Mouse (Mus musculus): ENCODE data around the gene Rab11fip5.

Gene Rab11fip5

DNA sequence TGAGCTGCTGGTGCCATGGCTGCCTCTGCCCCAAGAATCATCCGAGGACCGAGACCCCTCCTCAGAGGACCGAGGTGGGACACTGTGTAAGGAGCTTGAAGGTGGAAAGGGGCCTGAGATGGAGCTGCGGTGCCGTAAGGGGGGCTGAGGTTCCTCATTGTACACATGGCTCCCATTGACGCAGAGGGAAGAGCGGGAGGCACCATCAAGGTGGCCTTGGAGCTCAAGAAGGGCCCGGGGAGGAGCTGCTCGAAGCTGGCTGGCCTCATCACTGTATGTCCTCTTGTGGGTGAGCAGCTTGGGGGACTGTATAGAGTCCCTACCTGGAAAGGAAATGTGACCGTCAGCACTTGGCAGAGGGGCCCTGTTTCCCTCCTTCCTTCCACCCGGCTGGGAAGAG is 26.3 kb downstream of the Rab11fip5 start:
- no peak for ATAC-seq (ENCODE audit: low TSS enrichment)

DNA sequence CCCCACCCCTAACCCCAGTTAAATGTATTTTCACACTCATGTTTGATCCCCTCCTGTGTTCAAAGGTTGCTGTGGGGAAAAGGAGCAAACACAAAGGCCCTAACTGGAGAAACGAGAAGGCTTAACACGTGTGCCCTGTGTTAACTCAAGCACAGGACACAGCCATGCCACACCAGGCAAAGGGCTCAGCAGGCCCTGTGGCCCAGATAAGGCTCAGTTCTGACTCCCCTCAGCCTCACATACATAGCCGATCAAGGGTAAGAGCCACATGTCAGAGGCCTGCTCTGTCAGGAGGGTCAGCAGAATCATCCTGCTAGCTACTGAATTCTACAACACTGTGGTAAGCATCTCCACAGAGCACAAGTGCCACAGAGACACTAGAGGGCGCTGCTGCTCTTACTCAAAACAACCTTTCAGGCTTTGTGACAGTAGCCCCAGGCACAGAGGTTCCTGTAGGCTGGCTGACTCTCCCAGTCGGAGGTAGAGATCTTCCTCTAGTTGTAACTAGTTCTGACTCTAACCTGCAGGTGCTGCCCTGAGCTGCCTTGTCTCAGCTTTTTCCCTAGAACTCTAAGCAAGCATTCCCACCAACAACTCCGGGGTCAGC is 28.3 kb downstream of the Rab11fip5 start:
- peak; percentile 62 for ATAC-seq (ENCODE audit: low TSS enrichment)

DNA sequence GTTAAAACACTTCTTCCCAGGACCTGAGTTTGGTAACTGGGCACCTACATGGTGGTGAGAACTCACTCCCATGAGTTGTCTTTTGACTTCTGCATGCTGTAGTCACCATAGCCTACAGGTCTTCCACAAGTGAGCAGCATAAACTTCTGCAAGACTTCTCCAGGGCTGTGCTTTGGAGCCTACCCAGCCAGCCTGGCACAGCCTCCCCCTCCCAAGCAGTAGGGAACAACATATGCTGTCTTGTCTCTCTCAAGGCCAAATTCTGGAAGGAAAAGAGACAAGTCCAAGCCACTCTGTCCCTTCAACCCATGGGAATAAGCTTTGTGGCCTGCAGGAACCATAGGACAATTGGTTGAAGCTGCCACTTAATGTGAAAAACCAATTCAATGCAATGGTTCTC is 29.5 kb downstream of the Rab11fip5 start:
- ATAC-seq (ENCODE audit: low TSS enrichment) = 0 out of 2 replicates have a peak, but pooled peaks have one; percentile 17

DNA sequence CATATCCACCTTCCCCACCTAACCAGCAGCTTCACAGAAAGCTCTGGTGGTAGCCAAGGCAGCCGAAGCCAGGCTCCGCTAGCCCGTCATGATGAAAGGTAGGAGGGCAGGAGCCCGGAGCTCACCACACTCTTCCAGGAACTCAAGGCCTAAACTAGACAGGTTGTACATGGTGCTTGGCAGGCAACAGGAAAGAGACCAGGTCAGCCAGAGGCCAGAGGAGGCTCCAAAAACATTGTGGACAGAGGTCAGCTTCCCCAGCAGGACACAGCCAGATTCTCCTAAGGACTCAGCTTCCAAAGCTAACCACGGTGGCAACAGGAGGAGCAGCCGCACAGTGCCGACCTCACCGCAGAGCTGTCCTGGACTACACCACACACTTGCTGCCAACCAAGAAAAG is 31.4 kb downstream of the Rab11fip5 start:
- no peak for ATAC-seq (ENCODE audit: low TSS enrichment)

DNA sequence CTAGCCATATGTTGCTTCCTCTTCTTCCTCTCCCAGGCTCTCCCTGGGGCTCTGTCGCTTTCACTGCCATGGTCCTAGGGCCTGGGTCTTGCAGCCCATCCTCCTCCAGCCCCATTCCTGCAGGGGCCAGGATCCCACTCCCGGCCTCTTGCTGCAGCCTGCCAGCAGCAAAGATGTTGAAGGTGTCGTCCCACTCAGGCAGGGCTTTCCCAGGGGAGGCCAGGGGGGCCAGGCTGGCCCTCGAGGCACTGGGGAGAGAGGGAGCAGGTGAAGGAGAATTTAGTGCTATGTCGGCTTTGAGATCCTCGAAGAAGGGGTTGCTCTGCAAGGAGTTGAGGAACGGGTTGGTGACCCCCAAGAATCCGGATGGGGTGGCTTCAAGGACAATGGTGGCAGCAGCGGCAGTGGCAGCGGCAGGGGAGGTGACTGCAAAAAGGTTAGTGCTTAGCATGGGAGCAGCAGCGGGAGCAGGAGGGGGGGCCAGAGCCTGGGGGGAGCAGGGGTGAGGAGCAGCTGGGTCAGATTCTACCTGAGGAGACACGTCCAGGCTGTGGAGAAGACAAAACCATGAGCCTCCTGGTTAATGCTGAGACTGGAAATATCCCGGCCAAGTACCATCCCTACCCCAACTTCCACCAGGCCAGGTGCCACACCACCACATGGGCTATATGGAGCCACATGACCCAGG is 32.5 kb downstream of the Rab11fip5 start:
- no peak for ATAC-seq (ENCODE audit: low TSS enrichment)

DNA sequence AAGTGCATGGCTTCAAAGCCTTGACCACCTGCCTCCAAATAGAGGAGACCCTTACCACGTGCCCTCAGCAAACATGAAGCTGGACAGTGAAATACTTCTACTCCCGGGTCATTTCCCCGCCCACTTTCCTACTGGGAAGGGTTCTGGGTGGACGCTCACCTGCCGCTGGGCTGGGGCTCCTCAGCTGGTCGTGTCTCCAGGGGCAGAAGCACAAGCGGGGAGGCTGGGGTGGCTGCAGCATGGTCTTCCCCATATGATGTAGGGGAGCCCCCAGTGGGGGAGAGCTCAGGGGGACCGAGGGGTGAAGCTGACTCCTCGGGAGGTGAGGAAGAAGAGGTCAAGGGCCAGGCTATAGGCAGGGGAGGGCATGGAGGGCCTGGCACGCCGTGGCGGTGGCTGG is 34.2 kb downstream of the Rab11fip5 start:
- no peak for ATAC-seq (ENCODE audit: low TSS enrichment)

DNA sequence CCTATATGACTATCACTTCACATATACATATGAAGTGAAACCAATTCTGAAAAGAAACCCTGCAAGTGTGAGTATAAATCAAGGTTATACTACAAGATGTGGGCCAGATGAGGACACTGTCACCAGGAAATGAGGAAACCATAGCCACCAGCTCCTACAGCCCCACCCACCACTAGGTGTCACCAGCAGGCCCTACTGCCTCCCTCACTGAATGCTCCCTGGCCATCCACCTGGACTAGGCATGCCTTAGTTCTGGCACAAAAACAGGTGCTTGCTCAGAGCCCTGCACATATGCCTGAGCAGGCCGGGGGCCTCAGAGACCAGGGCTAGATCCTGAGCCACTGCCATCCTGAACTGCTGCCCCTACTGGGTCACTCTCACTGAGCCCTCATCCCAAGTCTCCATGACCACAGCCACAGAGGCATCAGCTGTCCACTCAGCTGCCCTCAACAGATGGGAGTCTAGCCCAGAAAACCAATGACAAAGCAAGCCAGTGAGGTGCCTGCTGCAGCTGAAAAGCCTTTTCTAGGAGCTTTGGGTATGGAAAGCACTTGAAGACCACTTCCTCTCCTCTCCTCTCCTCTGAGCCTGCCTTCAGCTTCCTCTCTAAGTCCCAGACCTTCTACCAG is 35.0 kb downstream of the Rab11fip5 start:
- ATAC-seq (ENCODE audit: low TSS enrichment) = peak; percentile 43

DNA sequence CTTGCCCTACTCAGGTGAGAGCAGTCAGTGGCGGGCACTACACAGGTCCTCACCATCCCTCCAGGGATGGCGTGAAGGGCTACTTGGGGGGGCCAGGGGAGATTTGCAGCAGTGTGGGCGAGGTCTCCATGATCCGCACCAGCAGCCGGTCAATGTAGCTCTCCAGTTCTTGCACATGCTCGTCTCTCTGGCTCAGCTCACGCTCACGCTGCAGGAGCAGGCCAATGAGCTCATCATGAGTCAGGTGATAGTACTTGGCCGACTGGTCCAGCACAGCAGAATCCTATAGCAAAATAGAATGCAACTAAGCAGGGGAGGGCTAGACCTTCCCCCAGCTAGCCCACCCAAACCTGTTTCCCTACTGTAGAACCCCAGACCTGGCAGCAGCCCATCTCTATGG is 37.5 kb downstream of the Rab11fip5 start:
- ATAC-seq (ENCODE audit: low TSS enrichment) = peak; percentile 24; the same call in 1 of the 2 replicates

DNA sequence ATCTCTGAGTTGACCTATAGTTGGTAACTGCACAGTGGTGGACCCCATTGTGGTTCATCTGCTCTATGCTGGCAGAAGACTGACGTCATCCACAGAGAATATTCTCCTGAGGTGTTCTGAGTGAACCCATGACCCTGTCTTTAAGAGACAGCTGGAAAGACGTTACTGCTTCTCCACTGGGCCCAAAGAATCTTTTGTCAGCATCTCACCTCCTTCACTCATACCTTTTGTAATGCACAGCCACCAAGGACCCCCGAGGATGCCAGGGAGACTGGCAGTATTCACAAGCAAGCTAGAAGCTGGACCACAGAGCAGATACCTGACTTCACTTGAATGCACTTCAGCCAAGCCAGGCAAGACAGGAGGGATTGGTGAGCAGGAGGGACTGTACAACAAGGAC is 39.1 kb downstream of the Rab11fip5 start:
- ATAC-seq (ENCODE audit: low TSS enrichment) = no peak

DNA sequence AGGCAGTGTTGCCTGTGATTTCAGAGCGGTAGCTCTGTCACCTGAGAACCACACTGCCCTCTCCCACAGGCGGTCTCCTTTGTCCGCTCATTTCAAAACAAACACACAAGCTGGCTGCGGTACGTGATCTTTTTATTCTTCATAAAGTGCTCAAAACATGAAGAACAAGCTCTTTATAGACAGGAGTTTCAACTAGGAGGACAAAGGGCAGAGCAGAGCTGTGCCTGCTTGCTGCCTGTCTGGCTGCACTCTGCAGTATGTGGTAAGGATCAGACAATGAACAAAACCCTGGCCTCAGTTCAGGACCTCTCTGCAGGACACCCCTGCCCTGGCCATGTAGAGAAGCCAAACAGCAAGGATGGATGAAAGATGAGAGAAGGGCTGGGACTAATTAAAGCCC is 39.6 kb downstream of the Rab11fip5 start:
- ATAC-seq (ENCODE audit: low TSS enrichment) = no peak

DNA sequence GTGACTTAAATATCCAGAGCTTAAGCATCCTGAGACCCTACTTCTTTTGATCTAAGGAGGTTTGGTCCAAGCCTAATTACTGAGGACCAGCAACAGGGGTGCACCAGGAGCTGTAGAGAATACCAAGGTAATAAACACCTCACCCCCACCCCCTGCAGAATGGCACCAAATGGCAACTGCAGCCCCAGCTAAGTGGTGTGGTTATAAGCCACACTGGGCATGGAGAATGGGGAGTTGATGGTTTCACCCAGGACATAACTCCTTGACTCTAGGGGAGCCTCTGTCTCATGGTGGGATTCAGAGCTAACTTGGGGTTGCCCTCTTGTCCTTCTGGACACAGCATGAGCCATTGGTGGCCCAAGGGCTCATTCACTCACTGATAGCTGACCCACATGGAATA is 40.2 kb downstream of the Rab11fip5 start:
- no peak for ATAC-seq (ENCODE audit: low TSS enrichment)

DNA sequence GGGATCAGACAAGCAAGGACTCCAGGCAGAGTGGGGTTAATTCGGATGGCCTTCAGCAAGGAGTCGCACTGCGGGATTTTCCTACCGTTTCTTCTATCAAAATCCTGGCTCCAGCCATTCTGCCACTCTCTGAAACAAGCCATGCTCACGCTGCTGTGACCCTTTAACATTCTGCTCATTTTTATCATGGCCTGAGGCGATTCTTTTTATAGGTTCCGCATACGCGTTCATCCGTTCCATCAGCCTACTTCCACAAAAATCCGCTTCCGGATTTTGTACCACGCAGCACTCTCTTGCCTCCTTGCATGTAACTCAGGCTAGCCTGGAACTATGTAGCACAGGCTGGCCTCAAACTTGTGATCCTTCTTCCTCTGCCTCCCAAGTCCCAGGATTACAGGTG is 40.7 kb downstream of the Rab11fip5 start:
- ATAC-seq (ENCODE audit: low TSS enrichment) = peak; percentile 5

DNA sequence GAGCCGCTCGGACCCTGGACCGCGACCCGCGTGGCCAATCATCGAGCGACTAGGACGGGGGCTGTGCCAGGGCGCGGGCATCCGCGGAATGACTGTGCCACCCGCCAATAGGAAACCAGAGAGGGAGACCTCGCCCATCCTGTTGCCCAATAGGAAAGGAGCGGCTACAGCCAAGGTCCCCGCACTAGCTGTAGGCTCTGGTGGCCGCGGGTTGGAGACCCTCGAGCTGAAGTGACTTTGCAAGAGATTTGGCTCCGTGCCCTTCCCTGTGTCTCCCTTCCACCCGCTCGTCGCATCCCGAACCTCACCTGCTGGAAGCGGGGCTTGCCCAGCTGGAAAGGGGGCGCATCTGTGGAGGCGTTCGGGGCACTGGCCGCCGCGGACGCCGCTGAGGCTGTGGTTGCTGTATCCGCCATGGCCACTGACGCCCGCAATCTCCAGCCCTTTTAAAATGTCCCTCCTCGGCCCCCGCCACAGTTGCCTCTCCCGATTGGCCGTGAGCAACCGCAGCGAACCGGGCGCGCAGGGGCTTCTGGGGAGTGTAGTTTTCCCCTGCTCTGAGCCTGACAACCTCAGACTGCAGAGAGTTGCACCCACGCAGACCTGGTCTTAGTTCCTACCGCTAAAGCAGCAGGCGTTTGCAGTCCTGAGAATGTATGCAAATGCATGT is 41.3 kb downstream of the Rab11fip5 start, which contains the start of gene Sfxn5:
Gene Sfxn5 (minus strand): TSS at position 423 of the 670 bp plus-strand sequence.
- ATAC-seq (ENCODE audit: low TSS enrichment) = peak; percentile 78

DNA sequence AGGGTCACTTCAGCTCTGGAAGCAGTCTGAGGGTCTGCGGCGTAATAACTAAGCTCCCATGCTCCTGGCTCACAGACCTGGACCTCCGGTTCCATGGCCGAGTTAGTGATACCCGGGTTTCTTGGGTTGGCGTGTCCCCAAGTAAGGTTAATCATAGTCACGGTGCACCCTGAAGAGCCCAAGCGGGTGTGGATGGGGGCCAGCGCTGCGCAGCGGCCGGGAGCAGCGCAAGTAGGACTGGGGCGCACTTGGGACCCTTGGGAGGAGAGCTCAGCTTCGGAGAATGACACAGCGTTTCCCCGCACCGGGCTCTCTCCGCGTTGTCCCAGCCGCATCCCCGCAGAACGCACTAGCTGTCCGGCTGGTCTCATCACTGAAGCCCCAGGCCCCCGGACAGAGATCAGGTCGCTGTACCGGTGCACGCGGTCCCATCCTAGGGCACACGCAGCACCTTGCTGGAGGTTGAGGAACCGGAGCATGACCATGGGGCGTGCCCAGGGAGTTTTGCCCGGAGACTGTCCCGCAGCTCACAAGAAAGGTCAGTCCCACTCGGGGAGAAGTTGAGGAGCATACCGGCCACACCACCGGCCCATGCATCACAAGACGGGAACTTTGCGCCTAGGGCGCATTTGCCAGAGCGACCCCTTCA is 42.0 kb downstream of the Rab11fip5 start:
- peak; percentile 7 for ATAC-seq (ENCODE audit: low TSS enrichment)

DNA sequence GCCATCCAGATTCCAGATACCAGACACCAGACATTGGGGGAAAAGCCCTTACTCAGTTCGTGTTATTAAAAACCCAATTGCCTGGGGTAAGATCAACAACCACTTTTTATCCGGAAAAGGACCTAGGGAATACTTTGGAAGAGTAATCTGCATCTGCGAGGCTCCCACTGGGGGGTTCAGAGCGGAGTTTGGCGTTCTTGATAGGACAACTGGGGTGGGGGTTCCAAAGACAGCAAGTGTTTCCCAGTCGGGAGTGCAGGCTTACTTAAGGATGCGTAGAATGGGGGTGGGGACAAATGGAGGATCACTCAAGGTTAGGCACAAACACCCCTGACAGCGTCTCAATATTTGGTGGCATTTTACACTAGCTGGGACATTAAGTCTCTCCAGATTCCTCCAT is 42.7 kb downstream of the Rab11fip5 start:
- no peak for ATAC-seq (ENCODE audit: low TSS enrichment)

DNA sequence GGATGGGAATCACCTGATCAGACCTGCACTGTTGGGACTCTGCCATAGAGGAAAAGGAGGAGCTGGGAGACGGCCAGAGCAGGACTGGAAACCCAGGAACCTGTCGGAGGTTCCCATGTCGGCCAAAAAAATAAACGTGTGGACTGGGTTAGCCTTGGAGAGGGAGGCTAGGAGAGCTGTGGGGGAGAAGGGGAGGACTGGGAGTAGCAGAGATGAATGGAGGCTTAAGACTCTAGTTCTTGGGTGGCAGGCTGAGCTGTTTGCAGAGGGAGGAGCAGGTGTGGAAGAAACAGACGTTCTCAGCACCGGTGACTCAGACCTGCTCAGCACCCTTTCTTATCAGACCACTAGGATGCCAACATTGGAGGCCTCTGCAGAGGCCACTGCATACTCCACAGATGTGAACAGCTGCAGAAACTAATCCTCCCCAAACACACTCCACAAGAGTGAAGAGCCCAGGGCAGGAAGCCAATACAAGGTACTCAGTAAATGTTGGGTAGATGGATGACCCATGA is 43.2 kb downstream of the Rab11fip5 start:
- peak; percentile 13; the same call in 1 of the 2 replicates for ATAC-seq (ENCODE audit: low TSS enrichment)

DNA sequence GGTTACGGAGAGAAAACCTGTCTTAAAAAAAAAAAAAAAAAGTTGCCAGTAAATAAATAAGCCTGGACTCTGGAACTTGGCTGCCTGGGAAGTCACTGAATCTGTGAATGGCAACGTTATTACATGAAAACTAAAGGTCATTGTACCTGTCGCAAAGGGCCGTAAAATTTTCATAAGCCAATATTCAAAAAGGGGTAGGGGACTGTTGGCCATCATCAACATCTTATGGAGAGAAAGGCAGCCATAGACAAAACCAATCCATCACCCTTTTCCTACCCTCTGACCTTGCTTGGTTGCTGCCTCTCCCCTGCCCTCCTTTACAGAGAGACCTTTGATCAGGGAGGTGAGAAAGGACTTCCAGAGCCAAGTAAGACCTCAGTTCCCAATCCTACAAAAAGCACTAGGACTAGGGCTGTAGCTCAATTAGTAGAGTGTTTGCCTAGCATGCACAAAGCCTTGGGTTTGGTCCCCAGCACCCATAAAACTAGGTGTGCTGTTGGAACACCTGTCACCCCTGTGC is 44.7 kb downstream of the Rab11fip5 start:
- ATAC-seq (ENCODE audit: low TSS enrichment) = no peak

DNA sequence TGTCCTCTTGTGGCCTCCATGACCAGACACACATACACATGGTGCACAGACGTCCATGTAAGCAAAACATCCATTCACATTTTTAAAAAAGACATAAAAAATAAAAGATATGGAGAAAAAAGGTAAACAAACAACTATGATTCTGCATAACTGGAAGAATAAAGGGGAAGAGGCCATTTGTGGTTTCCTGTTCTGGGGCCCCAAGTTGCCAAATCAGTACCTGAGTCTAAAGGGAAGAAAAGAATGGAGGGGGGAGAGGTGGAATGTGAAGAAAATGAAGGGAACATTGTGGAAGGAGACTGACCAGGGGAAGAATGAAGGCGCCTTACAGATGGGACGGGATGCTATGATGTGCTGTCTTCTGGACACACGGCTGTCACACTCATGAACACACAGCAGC is 47.9 kb downstream of the Rab11fip5 start:
- ATAC-seq (ENCODE audit: low TSS enrichment) = no peak

DNA sequence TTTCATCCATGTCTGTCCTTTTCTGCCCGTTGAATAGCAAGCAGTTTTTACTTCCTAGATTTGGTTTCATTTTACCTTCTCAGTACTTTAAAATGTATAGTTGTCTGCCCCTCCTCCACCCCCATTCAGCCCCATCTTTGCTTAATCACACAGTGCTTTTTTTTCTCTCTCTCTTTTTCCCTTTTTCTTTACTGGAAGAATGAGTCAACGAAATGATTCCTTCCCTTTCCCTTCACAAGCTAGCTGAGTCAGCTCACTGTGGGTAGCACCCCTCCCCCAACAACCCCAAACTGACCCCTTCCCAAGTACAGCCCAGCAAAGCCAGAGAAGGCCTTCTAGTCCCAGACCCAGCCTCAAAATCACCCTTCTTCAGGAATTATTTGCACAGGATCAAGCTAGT is 49.3 kb downstream of the Rab11fip5 start:
- ATAC-seq (ENCODE audit: low TSS enrichment) = peak; percentile 38; the same call in 1 of the 2 replicates

DNA sequence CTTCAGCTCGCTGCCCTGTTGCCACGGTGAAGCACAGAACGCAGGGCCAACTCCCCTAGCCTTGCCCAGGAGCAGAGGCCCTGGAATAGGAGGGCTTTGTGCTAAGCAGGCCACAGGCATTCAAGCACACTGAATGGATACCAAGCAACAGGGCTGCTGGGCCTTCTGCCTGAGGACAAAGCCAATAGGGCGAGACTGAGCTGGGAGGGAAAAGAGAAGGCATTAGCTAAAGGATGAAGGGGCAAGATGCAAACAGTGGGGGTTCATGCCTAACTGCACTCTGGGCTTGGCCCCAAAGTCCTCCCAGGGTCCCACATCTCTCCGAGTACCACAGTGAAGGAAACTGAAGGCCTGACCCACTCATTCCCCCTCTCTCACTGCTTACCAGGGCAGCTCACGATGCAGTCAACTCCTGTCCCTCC is 54.0 kb downstream of the Rab11fip5 start:
- ATAC-seq (ENCODE audit: low TSS enrichment) = peak; percentile 64

DNA sequence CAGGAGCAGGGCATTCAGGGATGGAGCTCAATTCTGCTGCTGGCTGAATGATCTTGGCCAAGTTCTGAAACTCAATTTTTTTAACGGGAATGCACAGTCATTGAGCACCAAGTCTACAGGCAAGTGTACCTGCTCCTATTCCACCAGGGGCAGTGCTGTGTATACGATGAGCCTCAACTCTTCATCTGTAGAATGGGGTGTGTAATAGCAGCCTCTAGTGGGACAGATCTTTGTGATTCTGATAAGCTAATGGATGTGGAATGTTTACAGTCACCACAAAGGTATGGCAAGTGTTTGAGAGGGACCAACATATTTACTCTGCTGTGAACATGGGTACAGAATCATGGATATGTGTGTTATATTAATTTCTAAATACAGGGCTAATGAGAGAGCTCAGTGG is 58.2 kb downstream of the Rab11fip5 start:
- no peak for ATAC-seq (ENCODE audit: low TSS enrichment)
